Mouse (Mus musculus) liver, embryonic 15.5 days (tissue): ENCODE data around the gene Mapk1. TPM values are rescaled to one million over a fixed set of nuclear protein-coding genes. Genes with fewer than 3 reads are reported as not detected.

Source experiments
- ATAC-seq: fragments of 200-750 bp; cut with Nextera tagmentation; 2 replicates; pipeline ENCODE4 v1.8.0; 2017; ENCODE audit warnings: moderate number of reproducible peaks, mild to moderate bottlenecking, moderate library complexity; ENCODE audit not compliant: insufficient read depth
- H3K27ac ChIP-seq: fragments of 300-500 bp; sonication (generic); replicated peaks from 2 replicates; pipeline ENCODE4 v1.5.1; 2015; ENCODE audit warnings: mild to moderate bottlenecking, inconsistent platforms
- H3K27me3 ChIP-seq: fragments of 300-500 bp; sonication (generic); 2 replicates; pipeline ENCODE4 v1.6.1; 2015; ENCODE audit warnings: mild to moderate bottlenecking, inconsistent platforms
- H3K36me3 ChIP-seq: fragments of 300-500 bp; sonication (generic); replicated peaks from 2 replicates; pipeline ENCODE4 v1.6.1; 2015; ENCODE audit warnings: moderate library complexity, mild to moderate bottlenecking, inconsistent platforms
- H3K4me1 ChIP-seq: fragments of 300-500 bp; sonication (generic); replicated peaks from 2 replicates; pipeline ENCODE4 v1.6.1; 2015; ENCODE audit warnings: inconsistent platforms
- H3K4me2 ChIP-seq: fragments of 300-500 bp; sonication (generic); 2 replicates; pipeline ENCODE4 v1.6.1; 2015; ENCODE audit warnings: moderate library complexity, mild to moderate bottlenecking, inconsistent platforms
- H3K4me3 ChIP-seq: fragments of 300-500 bp; sonication (generic); replicated peaks from 2 replicates; pipeline ENCODE4 v1.5.1; 2015; ENCODE audit warnings: mild to moderate bottlenecking, inconsistent platforms
- H3K9ac ChIP-seq: fragments of 300-500 bp; sonication (generic); 2 replicates; pipeline ENCODE4 v1.6.1; 2015; ENCODE audit warnings: moderate library complexity, mild to moderate bottlenecking, inconsistent platforms
- H3K9me3 ChIP-seq: fragments of 300-500 bp; sonication (generic); replicated peaks from 2 replicates; pipeline ENCODE4 v1.6.1; 2016; ENCODE audit warnings: inconsistent platforms
- WGBS: fragments of 180-500 bp; shearing (Covaris S2); methylation state at CpG from one replicate; pipeline ENCODE4 v1.1.7; 2015; ENCODE audit warnings: mixed read lengths; ENCODE audit not compliant: insufficient replicate concordance; 5-methylcytosine and 5-hydroxymethylcytosine counted together
- polyA plus RNA-seq: library from polyadenylated mRNA; unstranded; fragments of >200 nt; fragmentation: Nextera tagmentation; extraction: Ambion mirVana; gene quantifications from 2 replicates; pipeline ENCODE4 v1.2.1, GENCODE M21; 2015

Gene Mapk1
- polyA plus RNA-seq, 1 experiment from 2014 or later = 80.3 TPM

- Histone ChIP-seq H3K4me3 (no peak overlapping the region), H3K4me1 (no peaks in the 10 kb centered on the region), H3K9ac (no peak overlapping the region), H3K4me2 (no peak overlapping the region), H3K27me3 (no peaks in the 10 kb centered on the region), H3K36me3 (peaks cover 61% of the 10 kb centered on the region), H3K9me3 (no peaks in the 10 kb centered on the region), H3K27ac (no peak overlapping the region)
- 66% methylated on average over 3 of the region's 3 CpGs for WGBS
- no peak for ATAC-seq
These were observed 103.1 kb downstream of the Mapk1 start for GRCm38 (mm10) chr16:17086241-17086640.

GRCm38 (mm10) chr16:17086669-17087193 is 103.5 kb downstream of the Mapk1 start:
- Histone ChIP-seq H3K9ac (no peak overlapping the region), H3K36me3 (peaks cover 66% of the 10 kb centered on the region), H3K27ac (no peak overlapping the region), H3K27me3 (no peaks in the 10 kb centered on the region), H3K4me3 (no peak overlapping the region), H3K4me2 (no peak overlapping the region), H3K9me3 (no peaks in the 10 kb centered on the region), H3K4me1 (no peaks in the 10 kb centered on the region)
- ATAC-seq = no peak
- WGBS = 85% methylated on average over 13 of the region's 13 CpGs

DNA sequence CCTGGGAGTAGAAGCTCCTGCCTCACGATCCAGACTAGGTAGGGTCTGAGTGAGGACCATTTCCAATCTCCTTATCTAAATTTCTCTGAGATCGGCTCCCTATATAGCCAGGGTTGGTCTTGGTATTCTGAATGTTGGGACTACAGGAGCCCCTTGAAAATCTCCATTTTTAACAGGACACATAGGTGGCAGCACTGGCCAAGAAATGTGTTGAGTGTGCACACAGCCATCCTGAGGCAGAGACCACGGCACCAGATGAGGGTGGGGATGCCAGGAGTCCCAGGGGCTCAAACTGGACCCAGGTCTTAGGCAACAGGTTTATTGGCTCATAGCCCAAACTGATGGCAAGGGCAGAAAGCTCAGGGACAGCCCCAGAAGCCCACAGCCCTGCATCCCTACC is 105.2 kb downstream of the Mapk1 start:
- H3K9ac ChIP-seq = no peak overlapping the region
- ATAC-seq = no peak
- H3K4me2 ChIP-seq = no peak overlapping the region
- 76% methylated on average over 3 of the region's 3 CpGs for WGBS
- H3K9me3 ChIP-seq = no peaks in the 10 kb centered on the region
- H3K4me1 ChIP-seq = no peaks in the 10 kb centered on the region
- no peaks in the 10 kb centered on the region for H3K27me3 ChIP-seq
- H3K4me3 ChIP-seq = no peak overlapping the region
- no peak overlapping the region for H3K27ac ChIP-seq
- peaks cover 73% of the 10 kb centered on the region for H3K36me3 ChIP-seq

DNA sequence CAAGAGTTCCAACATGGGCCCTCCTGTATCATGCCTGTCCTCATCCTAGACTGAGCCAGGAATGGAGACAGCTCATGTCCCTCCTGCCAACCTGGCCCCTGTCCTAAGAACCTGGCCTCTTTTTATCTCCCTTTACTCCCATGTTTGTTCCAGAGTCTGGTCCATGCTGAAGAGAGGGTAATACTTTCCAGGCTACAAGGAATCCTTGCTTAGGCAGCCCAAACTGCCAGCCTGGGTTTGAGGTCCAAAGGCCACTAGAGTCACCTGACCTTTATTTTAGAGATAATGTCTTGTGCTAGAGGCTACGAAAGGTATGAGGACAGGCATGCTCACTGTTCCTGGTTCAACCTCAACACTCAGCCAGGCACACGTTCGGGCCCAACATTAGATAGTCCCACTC is 113.8 kb downstream of the Mapk1 start:
- WGBS = 76% methylated on average over 3 of the region's 3 CpGs
- Histone ChIP-seq H3K4me3 (no peak overlapping the region), H3K36me3 (peaks cover 92% of the 10 kb centered on the region), H3K4me2 (no peak overlapping the region), H3K9ac (no peak overlapping the region), H3K4me1 (no peaks in the 10 kb centered on the region), H3K27ac (no peak overlapping the region), H3K9me3 (no peaks in the 10 kb centered on the region), H3K27me3 (no peaks in the 10 kb centered on the region)
- no peak for ATAC-seq

Other genes with a start within 250 kb of the Mapk1 start
- not detected in 2 replicates for gene Spag6l, start 153.9 kb upstream of the Mapk1 start, polyA plus RNA-seq
- gene Igll1, start 119.4 kb upstream of the Mapk1 start, polyA plus RNA-seq = 10.3 and 13.9 TPM in 2 replicates
- gene Top3b, start 112.6 kb upstream of the Mapk1 start, polyA plus RNA-seq = 20.3 and 24.5 TPM in 2 replicates
- 6.4 and 8.6 TPM in 2 replicates for gene Vpreb1, start 112.5 kb upstream of the Mapk1 start, polyA plus RNA-seq
- 6.9 and 7.3 TPM in 2 replicates for gene Ppm1f, start 86.9 kb upstream of the Mapk1 start, polyA plus RNA-seq
- 1.0 and 1.2 TPM in 2 replicates for gene Ypel1, start 86.3 kb downstream of the Mapk1 start, polyA plus RNA-seq
- 57.2 and 57.7 TPM in 2 replicates for gene Ppil2, start 127.9 kb downstream of the Mapk1 start, polyA plus RNA-seq
- gene 2610318N02Rik, start 141.8 kb downstream of the Mapk1 start, polyA plus RNA-seq = 16.2 and 17.5 TPM in 2 replicates
- 54.4 TPM in 2 replicates for gene Sdf2l1, start 149.0 kb downstream of the Mapk1 start, polyA plus RNA-seq
- gene Ydjc, start 161.2 kb downstream of the Mapk1 start, polyA plus RNA-seq = 6.9 TPM in 2 replicates
- gene Ccdc116, start 163.8 kb downstream of the Mapk1 start, polyA plus RNA-seq = 0.26 and 0.47 TPM in 2 replicates
- gene Ube2l3, start 219.3 kb downstream of the Mapk1 start, polyA plus RNA-seq = 169 and 186 TPM in 2 replicates
- gene Rimbp3, start 225.2 kb downstream of the Mapk1 start, polyA plus RNA-seq = 0.06 and 0.09 TPM in 2 replicates